Mouse (Mus musculus) embryonic facial prominence, embryonic 15.5 days (tissue): ENCODE data around the gene Fuom. TPM values are rescaled to one million over a fixed set of nuclear protein-coding genes. Genes with fewer than 3 reads are reported as not detected.

ENCODE experiments used
- ATAC-seq: fragments of 200-750 bp; cut with Nextera tagmentation; 2 replicates; pipeline ENCODE4 v1.8.0; 2017; ENCODE audit warnings: low read depth, moderate TSS enrichment; ENCODE audit not compliant: insufficient number of reproducible peaks, low FRiP score, low TSS enrichment
- H3K27ac ChIP-seq: fragments of 300-500 bp; sonication (generic); replicated peaks from 2 replicates; pipeline ENCODE4 v1.5.1; 2015; ENCODE audit warnings: mild to moderate bottlenecking, inconsistent platforms
- H3K27me3 ChIP-seq: fragments of 300-500 bp; sonication (generic); 2 replicates; pipeline ENCODE4 v1.6.1; 2015; ENCODE audit warnings: inconsistent platforms
- H3K36me3 ChIP-seq: fragments of 300-500 bp; sonication (generic); 2 replicates; pipeline ENCODE4 v1.6.1; 2015; ENCODE audit warnings: mild to moderate bottlenecking, inconsistent platforms
- H3K4me1 ChIP-seq: fragments of 300-500 bp; sonication (generic); 2 replicates; pipeline ENCODE4 v1.6.1; 2015; ENCODE audit warnings: inconsistent platforms
- H3K4me2 ChIP-seq: fragments of 300-500 bp; sonication (generic); replicated peaks from 2 replicates; pipeline ENCODE4 v1.6.1; 2015; ENCODE audit warnings: mild to moderate bottlenecking, inconsistent platforms
- H3K4me3 ChIP-seq: fragments of 300-500 bp; sonication (generic); replicated peaks from 2 replicates; pipeline ENCODE4 v1.5.1; 2015; ENCODE audit warnings: mild to moderate bottlenecking, inconsistent platforms
- H3K9ac ChIP-seq: fragments of 300-500 bp; sonication (generic); 2 replicates; pipeline ENCODE4 v1.6.1; 2015; ENCODE audit warnings: inconsistent platforms
- H3K9me3 ChIP-seq: fragments of 300-500 bp; sonication (generic); replicated peaks from 2 replicates; pipeline ENCODE4 v1.6.1; 2016; ENCODE audit warnings: inconsistent platforms
- WGBS: fragments of 180-500 bp; shearing (Covaris S2); methylation state at CpG from one replicate; pipeline ENCODE4 v1.1.7; 2015; 5-methylcytosine and 5-hydroxymethylcytosine counted together
- polyA plus RNA-seq: library from polyadenylated mRNA; unstranded; fragments of >200 nt; fragmentation: Nextera tagmentation; extraction: Ambion mirVana; gene quantifications from 2 replicates; pipeline ENCODE4 v1.2.1, GENCODE M21; 2015

Fuom gene
- polyA plus RNA-seq, 1 experiment from 2014 or later = 26.9 TPM

DNA sequence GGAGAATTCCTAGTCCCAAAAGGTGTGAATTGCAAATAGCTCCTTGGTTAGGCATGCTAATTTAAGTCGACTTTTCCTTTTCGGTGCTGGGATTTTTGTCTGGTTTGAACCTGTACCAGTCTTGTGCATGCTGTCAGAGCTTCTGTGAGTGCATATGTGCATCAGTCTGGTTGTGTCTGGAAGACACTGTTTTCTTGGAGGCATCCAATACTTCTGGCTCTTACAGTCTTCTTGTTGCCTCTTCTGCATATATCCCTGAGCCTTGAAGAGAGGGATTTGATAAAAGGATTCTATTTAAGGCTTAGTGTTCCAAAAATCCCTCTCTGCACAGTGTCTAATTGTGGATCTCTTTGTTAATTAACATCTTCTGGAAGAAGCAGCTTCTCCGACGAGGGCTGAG, 48.1 kb downstream of the Fuom start:
- 71% methylated on average over 4 of the region's 4 CpGs for WGBS
- H3K9ac ChIP-seq = no peak overlapping the region
- no peaks in the 10 kb centered on the region for H3K36me3 ChIP-seq
- H3K27me3 ChIP-seq = peaks cover 84% of the 10 kb centered on the region
- no peak overlapping the region for H3K4me2 ChIP-seq
- no peak overlapping the region for H3K27ac ChIP-seq
- no peaks in the 10 kb centered on the region for H3K9me3 ChIP-seq
- H3K4me1 ChIP-seq = peaks cover 21% of the 10 kb centered on the region
- no peak for ATAC-seq
- H3K4me3 ChIP-seq = no peak overlapping the region

DNA sequence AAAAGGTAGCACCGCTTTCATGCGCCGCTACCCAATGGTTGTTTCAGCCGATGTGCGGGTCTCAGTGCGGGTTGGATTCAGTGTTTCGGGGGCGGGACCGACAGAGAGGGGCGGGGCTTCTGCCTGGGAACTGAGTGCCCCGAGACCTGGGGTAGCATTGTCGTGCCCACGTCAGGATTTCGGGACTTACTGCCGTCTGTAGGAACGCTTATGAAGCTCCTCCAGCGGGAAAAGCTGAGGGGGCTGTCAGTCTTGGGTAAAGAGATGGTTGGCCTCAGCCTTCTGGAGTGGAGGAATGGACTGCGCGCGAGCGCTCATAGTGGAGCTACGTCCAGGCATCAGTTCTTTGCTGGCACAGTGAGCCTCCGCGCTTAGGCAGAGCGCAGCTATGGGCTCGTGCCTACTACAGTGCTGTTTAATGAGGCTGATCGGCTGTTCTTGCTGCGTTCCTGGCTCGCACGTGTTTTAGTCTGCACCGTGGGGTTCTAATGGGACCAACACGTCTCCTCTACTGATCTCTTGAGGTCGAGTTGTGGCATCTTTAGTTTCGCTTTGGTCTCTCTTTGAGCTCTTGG, 53.0 kb downstream of the Fuom start:
- Histone ChIP-seq H3K27ac (no peak overlapping the region), H3K4me1 (peaks cover 25% of the 10 kb centered on the region), H3K4me3 (peak overlapping the region; percentile 45), H3K36me3 (no peaks in the 10 kb centered on the region), H3K4me2 (peak overlapping the region; percentile 83), H3K9me3 (no peaks in the 10 kb centered on the region), H3K9ac (no peak overlapping the region), H3K27me3 (peaks cover 95% of the 10 kb centered on the region)
- WGBS = under 1% methylated on average over 34 of the region's 34 CpGs
- peak; percentile 75 for ATAC-seq

DNA sequence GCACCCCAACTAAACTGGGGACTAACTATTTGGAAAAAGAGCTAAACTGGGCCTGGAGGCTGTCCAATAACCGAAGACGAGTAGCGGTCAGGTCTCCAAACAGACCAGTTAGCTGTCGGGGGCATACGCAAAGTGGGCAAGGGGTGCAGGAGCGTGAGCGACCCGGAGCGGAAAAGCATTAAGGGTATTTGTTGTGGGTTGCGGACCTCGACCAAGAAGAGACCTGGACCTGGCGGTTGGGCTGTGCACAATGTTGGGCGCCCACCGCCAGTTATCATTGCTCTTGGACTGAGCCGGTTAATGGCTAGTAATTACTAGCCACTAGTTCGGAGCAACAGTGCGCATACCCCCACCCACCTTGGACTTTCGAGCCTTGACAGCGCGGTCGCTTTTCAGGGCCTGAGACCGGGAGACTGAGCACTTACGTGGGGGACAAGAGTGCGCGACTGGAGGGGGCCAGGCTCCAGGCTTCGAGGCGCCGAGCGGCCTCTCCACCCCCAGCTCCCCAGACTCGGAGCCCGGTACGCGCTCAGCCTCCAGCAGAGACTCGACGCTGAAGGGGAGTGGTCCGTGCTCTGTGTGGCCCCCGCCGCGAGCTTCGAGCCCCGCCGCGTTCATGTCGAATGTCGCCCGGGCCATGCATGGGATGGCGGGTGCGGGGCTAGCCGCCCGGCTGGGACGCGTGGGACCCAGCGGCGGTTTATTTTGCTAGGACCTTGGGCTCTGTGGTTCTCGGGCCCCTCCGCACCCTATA, 53.7 kb downstream of the Fuom start, which contains the start of gene Msx3:
Gene Msx3 (minus strand): TSS at position 729 of the 754 bp plus-strand sequence.
- Histone ChIP-seq H3K9me3 (no peaks in the 10 kb centered on the region), H3K27me3 (peaks cover 93% of the 10 kb centered on the region), H3K4me3 (peak within 1 kb of the TSS; percentile 45), H3K4me2 (peak within 1 kb of the TSS; percentile 83), H3K36me3 (no peaks in the 10 kb centered on the region), H3K4me1 (peaks cover 25% of the 10 kb centered on the region), H3K9ac (no peak within 1 kb of the TSS; the same call in 1 of the 2 replicates), H3K27ac (no peak within 1 kb of the TSS)
- ATAC-seq = peak; percentile 11; the same call in 1 of the 2 replicates
- WGBS = under 1% methylated on average over 56 of the region's 56 CpGs

DNA sequence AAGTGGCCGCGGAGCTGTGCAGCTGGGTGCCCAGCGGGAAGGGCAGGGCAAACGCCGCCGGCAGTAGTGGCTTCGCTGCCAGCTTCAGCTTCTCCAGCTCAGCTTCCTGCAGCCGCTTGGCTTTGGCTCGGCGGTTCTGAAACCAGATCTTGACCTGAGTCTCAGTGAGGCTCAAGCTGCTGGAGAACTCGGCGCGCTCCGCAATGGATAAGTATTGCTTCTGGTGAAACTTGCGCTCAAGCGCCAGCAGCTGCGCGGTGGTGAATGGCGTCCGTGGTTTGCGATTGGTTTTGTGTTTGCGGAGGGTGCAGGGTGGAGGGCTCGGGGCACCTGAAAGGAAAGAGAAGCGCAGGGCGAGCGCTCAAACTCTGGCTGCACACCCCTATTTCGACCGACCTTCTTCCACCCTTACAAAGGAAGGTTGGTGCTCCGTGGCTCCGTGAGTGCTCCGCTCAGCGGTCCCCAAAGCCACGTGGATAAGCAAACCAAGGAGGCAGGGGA, 54.4 kb downstream of the Fuom start:
- ATAC-seq = no peak

More for the DNA sequence above, 54.4 kb downstream of the Fuom start:
- Histone ChIP-seq H3K4me1 (peaks cover 25% of the 10 kb centered on the region), H3K27ac (no peak overlapping the region), H3K36me3 (no peaks in the 10 kb centered on the region), H3K27me3 (peaks cover 92% of the 10 kb centered on the region), H3K9ac (no peak overlapping the region; the same call in 1 of the 2 replicates), H3K9me3 (no peaks in the 10 kb centered on the region), H3K4me3 (peak overlapping the region; percentile 45), H3K4me2 (peak overlapping the region; percentile 83)
- WGBS = 1% methylated on average over 33 of the region's 33 CpGs

Other genes with a start within 250 kb of the Fuom start
- 1.1 and 1.7 TPM in 2 replicates for gene Kndc1, start 207.7 kb downstream of the Fuom start, polyA plus RNA-seq
- gene Utf1, start 158.7 kb downstream of the Fuom start, polyA plus RNA-seq = 0.17 TPM in 1 of 2 replicates, not detected in the other
- gene 6430531B16Rik, start 123.7 kb downstream of the Fuom start, polyA plus RNA-seq = 3.6 and 5.0 TPM in 2 replicates
- 2.8 and 4.0 TPM in 2 replicates for gene Adam8, start 109.9 kb downstream of the Fuom start, polyA plus RNA-seq
- 38.5 and 39.0 TPM in 2 replicates for gene Zfp511, start 66.0 kb downstream of the Fuom start, polyA plus RNA-seq
- gene Tubgcp2, start 65.8 kb downstream of the Fuom start, polyA plus RNA-seq = 49.7 and 55.3 TPM in 2 replicates
- gene Msx3, start 53.4 kb downstream of the Fuom start, polyA plus RNA-seq = not detected in 2 replicates
- gene Caly, start 19.9 kb downstream of the Fuom start, polyA plus RNA-seq = 3.4 and 3.7 TPM in 2 replicates
- gene Prap1, start 9.0 kb downstream of the Fuom start, polyA plus RNA-seq = 0.28 TPM in 1 of 2 replicates, not detected in the other
- 20.0 and 20.5 TPM in 2 replicates for gene Paox, start 13.4 kb upstream of the Fuom start, polyA plus RNA-seq
- gene Echs1, start 14.0 kb upstream of the Fuom start, polyA plus RNA-seq = 127 and 132 TPM in 2 replicates
- 22.2 and 23.2 TPM in 2 replicates for gene Mtg1, start 35.1 kb upstream of the Fuom start, polyA plus RNA-seq
- 0.87 and 1.3 TPM in 2 replicates for gene Sprn, start 52.4 kb upstream of the Fuom start, polyA plus RNA-seq
- gene Olfr522, start 62.3 kb upstream of the Fuom start, polyA plus RNA-seq = 0.03 and 0.16 TPM in 2 replicates
- gene Olfr523, start 70.8 kb upstream of the Fuom start, polyA plus RNA-seq = 0.39 and 0.57 TPM in 2 replicates
- gene Olfr524, start 103.5 kb upstream of the Fuom start, polyA plus RNA-seq = not detected in 2 replicates
- gene Cd163l1, start 115.8 kb upstream of the Fuom start, polyA plus RNA-seq = 0.13 and 0.24 TPM in 2 replicates
- gene 5830411N06Rik, start 144.8 kb upstream of the Fuom start, polyA plus RNA-seq = not detected in 2 replicates
- gene Olfr525, start 218.4 kb upstream of the Fuom start, polyA plus RNA-seq = 0.16 TPM in 1 of 2 replicates, not detected in the other
- gene Olfr527, start 231.6 kb upstream of the Fuom start, polyA plus RNA-seq = 0.23 TPM in 1 of 2 replicates, not detected in the other